Mouse (Mus musculus) embryonic facial prominence, embryonic 12.5 days (tissue): ENCODE measurements at regions not wholly inside any gene's neighbourhood (a gene's known extent, or its start where the extent isn't known, plus 50 kb on each side); places are given as distances from the start of the nearest gene placed in this dataset.

Source experiments
- ATAC-seq: fragments of 200-750 bp; cut with Nextera tagmentation; 2 replicates; pipeline ENCODE4 v1.8.0; 2017; ENCODE audit not compliant: insufficient number of reproducible peaks, insufficient read depth, low FRiP score, low TSS enrichment
- H3K27ac ChIP-seq: fragments of 300-500 bp; sonication (generic); 2 replicates; pipeline ENCODE4 v1.5.1; 2016; ENCODE audit warnings: mild to moderate bottlenecking
- H3K27me3 ChIP-seq: fragments of 300-500 bp; sonication (generic); 2 replicates; pipeline ENCODE4 v1.6.1; 2016; ENCODE audit warnings: mild to moderate bottlenecking, moderate library complexity
- H3K36me3 ChIP-seq: fragments of 300-500 bp; sonication (generic); 2 replicates; pipeline ENCODE4 v1.6.1; 2016; ENCODE audit warnings: mild to moderate bottlenecking
- H3K4me1 ChIP-seq: fragments of 300-500 bp; sonication (generic); 2 replicates; pipeline ENCODE4 v1.6.1; 2016
- H3K4me2 ChIP-seq: fragments of 300-500 bp; sonication (generic); replicated peaks from 2 replicates; pipeline ENCODE4 v1.6.1; 2016; ENCODE audit warnings: mild to moderate bottlenecking, moderate library complexity
- H3K4me3 ChIP-seq: fragments of 300-500 bp; sonication (generic); 2 replicates; pipeline ENCODE4 v1.5.1; 2016; ENCODE audit warnings: mild to moderate bottlenecking
- H3K9ac ChIP-seq: fragments of 300-500 bp; sonication (generic); 2 replicates; pipeline ENCODE4 v1.6.1; 2016; ENCODE audit warnings: mild to moderate bottlenecking, moderate library complexity
- H3K9me3 ChIP-seq: fragments of 300-500 bp; sonication (generic); 2 replicates; pipeline ENCODE4 v1.6.1; 2016; ENCODE audit warnings: mild to moderate bottlenecking, moderate library complexity
- WGBS: fragments of 180-500 bp; shearing (Covaris S2); methylation state at CpG from one replicate; pipeline ENCODE4 v1.1.7; 2016; 5-methylcytosine and 5-hydroxymethylcytosine counted together

DNA sequence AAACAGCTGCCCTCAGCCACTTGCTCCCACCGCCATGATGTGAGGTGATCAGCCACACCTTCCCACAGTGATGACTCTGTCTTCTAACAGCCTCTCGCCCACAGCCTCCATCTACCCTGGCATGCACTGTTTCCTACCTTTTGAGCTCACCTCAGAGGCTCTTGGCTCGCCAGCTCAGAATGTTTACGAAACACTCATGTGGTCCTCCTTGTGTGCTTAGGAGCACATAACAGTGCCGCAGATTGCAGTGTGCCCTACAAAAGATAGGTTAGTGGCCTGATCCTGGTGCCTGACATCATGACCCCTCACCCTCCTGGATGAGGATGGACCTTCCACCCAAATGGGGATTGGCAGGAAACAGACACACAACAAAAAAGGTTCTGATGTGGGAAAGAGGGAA is 134.3 kb upstream of the Irf2bp2 start:
- H3K9ac ChIP-seq: no peak overlapping the region
- WGBS: 90% methylated on average over 5 of the region's 5 CpGs
- no peak overlapping the region for H3K27ac ChIP-seq
- H3K36me3 ChIP-seq: no peaks in the 10 kb centered on the region
- ATAC-seq: no peak
- H3K4me1 ChIP-seq: peaks cover 10% of the 10 kb centered on the region; the same call in 1 of the 2 replicates
- H3K4me3 ChIP-seq: no peak overlapping the region
- H3K9me3 ChIP-seq: no peaks in the 10 kb centered on the region
- no peaks in the 10 kb centered on the region for H3K27me3 ChIP-seq
- H3K4me2 ChIP-seq: no peak overlapping the region

GRCm38 (mm10) chr8:126727068-126727467 is 133.3 kb upstream of the Irf2bp2 start:
- H3K9me3 ChIP-seq: no peaks in the 10 kb centered on the region
- H3K36me3 ChIP-seq: no peaks in the 10 kb centered on the region
- H3K27ac ChIP-seq: no peak overlapping the region
- H3K9ac ChIP-seq: no peak overlapping the region
- no peak overlapping the region for H3K4me2 ChIP-seq
- no peaks in the 10 kb centered on the region for H3K27me3 ChIP-seq
- no peaks in the 10 kb centered on the region for H3K4me1 ChIP-seq
- WGBS: 92% methylated on average over 2 of the region's 2 CpGs
- ATAC-seq: no peak
- no peak overlapping the region for H3K4me3 ChIP-seq

- H3K4me1 ChIP-seq: no peaks in the 10 kb centered on the region
- no peak overlapping the region for H3K4me2 ChIP-seq
- H3K9me3 ChIP-seq: no peaks in the 10 kb centered on the region
- no peak overlapping the region for H3K27ac ChIP-seq
- 87% methylated on average over 9 of the region's 9 CpGs for WGBS
- no peaks in the 10 kb centered on the region for H3K27me3 ChIP-seq
- H3K36me3 ChIP-seq: no peaks in the 10 kb centered on the region
- H3K4me3 ChIP-seq: no peak overlapping the region
- H3K9ac ChIP-seq: no peak overlapping the region
- no peak for ATAC-seq
Measured at GRCm38 (mm10) chr8:126723259-126724122, 129.7 kb upstream of the Irf2bp2 start.

DNA sequence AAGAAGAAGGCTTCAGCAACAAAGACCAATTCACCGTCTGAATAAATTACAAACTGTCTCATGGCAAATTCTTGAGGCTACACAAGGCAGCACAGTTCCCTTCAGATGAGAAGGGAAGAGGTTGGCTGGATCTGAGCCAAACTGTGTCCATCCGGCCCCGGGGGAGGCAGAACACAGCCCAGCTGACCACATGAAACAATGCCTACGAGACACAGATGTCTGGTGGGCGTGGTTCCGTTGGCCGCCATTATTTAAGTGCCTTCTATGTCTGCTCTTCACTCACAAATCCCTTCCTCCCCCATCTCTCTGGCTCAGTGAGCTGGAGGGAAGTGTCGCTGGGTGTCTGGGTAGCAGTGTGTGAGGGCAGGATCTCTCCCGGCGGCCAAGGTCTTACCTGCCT is 127.8 kb upstream of the Irf2bp2 start:
- H3K4me3 ChIP-seq: no peak overlapping the region
- no peaks in the 10 kb centered on the region for H3K4me1 ChIP-seq
- no peaks in the 10 kb centered on the region for H3K36me3 ChIP-seq
- no peak for ATAC-seq
- no peaks in the 10 kb centered on the region for H3K27me3 ChIP-seq
- H3K27ac ChIP-seq: no peak overlapping the region
- WGBS: 69% methylated on average over 10 of the region's 10 CpGs
- no peak overlapping the region for H3K4me2 ChIP-seq
- no peak overlapping the region for H3K9ac ChIP-seq
- H3K9me3 ChIP-seq: no peaks in the 10 kb centered on the region

- 92% methylated on average over 4 of the region's 4 CpGs for WGBS
- Histone ChIP-seq H3K36me3 (no peaks in the 10 kb centered on the region), H3K4me1 (no peaks in the 10 kb centered on the region), H3K27ac (no peak overlapping the region), H3K9ac (no peak overlapping the region), H3K9me3 (no peaks in the 10 kb centered on the region), H3K4me2 (no peak overlapping the region), H3K4me3 (no peak overlapping the region), H3K27me3 (no peaks in the 10 kb centered on the region)
- no peak for ATAC-seq
Measured at GRCm38 (mm10) chr8:126720473-126721145, 126.8 kb upstream of the Irf2bp2 start.

GRCm38 (mm10) chr8:126719748-126720147 is 126.0 kb upstream of the Irf2bp2 start:
- Histone ChIP-seq H3K36me3 (no peaks in the 10 kb centered on the region), H3K27ac (no peak overlapping the region), H3K4me2 (no peak overlapping the region), H3K9me3 (no peaks in the 10 kb centered on the region), H3K9ac (no peak overlapping the region), H3K27me3 (no peaks in the 10 kb centered on the region), H3K4me3 (no peak overlapping the region), H3K4me1 (no peaks in the 10 kb centered on the region)
- WGBS: 77% methylated on average over 2 of the region's 2 CpGs
- ATAC-seq: no peak

DNA sequence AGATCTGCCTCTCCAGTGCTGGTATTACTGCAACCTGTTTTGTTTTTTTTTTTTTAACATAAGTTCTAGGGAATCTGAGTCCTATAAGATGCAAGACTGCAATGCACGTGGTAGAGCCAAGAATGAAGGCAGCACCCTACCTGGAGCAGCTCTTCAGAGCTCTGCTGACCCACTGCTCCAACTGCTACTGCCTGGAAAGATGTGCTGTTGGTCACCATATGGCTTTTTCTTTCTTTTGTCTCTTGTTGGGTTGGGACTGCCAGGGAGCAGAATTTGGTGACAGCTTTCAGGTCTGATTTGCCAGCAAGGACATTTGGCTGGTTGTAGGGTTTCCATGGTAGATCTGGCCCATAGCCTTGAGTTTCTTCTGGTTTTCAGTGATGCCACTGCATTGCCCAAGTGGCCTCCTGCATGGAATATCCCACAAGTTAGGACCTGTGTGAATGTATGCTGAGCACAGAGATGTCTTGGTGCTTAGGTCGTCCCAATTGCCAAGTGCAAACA is 123.9 kb upstream of the Irf2bp2 start:
- 75% methylated on average over 2 of the region's 2 CpGs for WGBS
- ATAC-seq: no peak
- H3K27ac ChIP-seq: no peak overlapping the region
- H3K9me3 ChIP-seq: no peaks in the 10 kb centered on the region
- H3K9ac ChIP-seq: no peak overlapping the region
- no peaks in the 10 kb centered on the region for H3K27me3 ChIP-seq
- H3K4me1 ChIP-seq: peaks cover 6% of the 10 kb centered on the region; the same call in 1 of the 2 replicates
- no peak overlapping the region for H3K4me2 ChIP-seq
- no peaks in the 10 kb centered on the region for H3K36me3 ChIP-seq
- H3K4me3 ChIP-seq: no peak overlapping the region

DNA sequence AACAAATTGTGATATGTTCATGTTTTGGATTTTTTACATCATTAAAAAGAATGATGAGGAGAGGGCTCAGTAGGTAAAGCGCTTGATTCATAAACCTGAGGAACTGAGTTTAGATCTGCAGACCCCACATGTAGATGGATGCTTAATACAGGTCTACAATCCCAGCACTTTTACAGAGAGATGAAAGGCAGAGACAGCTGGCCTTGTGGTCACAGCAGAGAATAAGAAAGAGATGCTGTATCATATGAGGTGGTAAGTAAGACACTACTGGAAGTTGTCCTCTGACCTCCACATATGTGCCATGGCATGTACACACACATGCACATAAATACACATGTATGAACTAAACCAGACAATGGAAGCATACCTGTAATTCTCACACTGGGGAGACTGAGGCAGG is 121.9 kb upstream of the Irf2bp2 start:
- 96% methylated on average over 1 of the region's 1 CpGs for WGBS
- H3K27me3 ChIP-seq: no peaks in the 10 kb centered on the region
- H3K4me3 ChIP-seq: no peak overlapping the region
- H3K4me1 ChIP-seq: peaks cover 13% of the 10 kb centered on the region
- H3K4me2 ChIP-seq: no peak overlapping the region
- H3K9ac ChIP-seq: no peak overlapping the region
- no peaks in the 10 kb centered on the region for H3K36me3 ChIP-seq
- ATAC-seq: no peak
- H3K27ac ChIP-seq: no peak overlapping the region
- no peaks in the 10 kb centered on the region for H3K9me3 ChIP-seq

DNA sequence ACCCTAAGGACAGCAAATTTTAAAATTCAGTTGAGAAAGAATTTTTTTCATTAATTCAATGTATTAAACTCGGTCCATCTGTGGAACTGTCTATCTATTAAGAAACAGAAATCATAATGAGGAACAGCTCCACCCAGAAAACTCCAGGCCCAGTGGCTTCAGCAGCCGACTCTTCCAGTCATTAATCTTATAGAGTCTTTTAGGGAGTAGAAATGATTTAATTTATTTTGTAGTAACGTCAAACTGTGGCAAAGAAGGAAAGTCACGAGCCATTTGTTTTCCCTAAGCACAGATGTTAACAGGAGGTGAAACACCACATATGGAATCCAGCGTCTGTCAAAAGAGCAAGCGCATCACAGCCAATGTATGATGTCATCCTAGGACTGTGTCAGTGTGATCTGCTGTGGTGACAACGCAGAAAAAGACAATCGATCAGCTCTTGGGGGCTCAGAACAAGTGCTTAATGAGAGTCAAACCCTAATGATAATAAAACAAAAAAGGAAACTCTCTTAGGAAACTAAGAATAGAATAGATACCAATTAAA is 119.9 kb upstream of the Irf2bp2 start:
- 45% methylated on average over 8 of the region's 8 CpGs for WGBS
- no peak for ATAC-seq
- no peaks in the 10 kb centered on the region for H3K27me3 ChIP-seq

GRCm38 (mm10) chr8:126713181-126713580 is 119.4 kb upstream of the Irf2bp2 start:
- no peaks in the 10 kb centered on the region for H3K27me3 ChIP-seq
- no peak overlapping the region for H3K4me2 ChIP-seq
- no peak for ATAC-seq
- no peak overlapping the region for H3K4me3 ChIP-seq
- no peak overlapping the region for H3K27ac ChIP-seq
- H3K4me1 ChIP-seq: peaks cover 14% of the 10 kb centered on the region
- 32% methylated on average over 4 of the region's 4 CpGs for WGBS
- no peaks in the 10 kb centered on the region for H3K36me3 ChIP-seq
- no peaks in the 10 kb centered on the region for H3K9me3 ChIP-seq
- no peak overlapping the region for H3K9ac ChIP-seq

More for the DNA sequence above, 119.9 kb upstream of the Irf2bp2 start:
- no peak overlapping the region for H3K4me2 ChIP-seq
- no peak overlapping the region for H3K9ac ChIP-seq
- H3K4me3 ChIP-seq: no peak overlapping the region
- H3K36me3 ChIP-seq: no peaks in the 10 kb centered on the region
- H3K4me1 ChIP-seq: peaks cover 13% of the 10 kb centered on the region
- no peak overlapping the region for H3K27ac ChIP-seq
- no peaks in the 10 kb centered on the region for H3K9me3 ChIP-seq

GRCm38 (mm10) chr8:126712749-126713148 is 119.0 kb upstream of the Irf2bp2 start:
- Histone ChIP-seq H3K4me1 (peaks cover 18% of the 10 kb centered on the region), H3K4me2 (no peak overlapping the region), H3K9ac (no peak overlapping the region), H3K27me3 (no peaks in the 10 kb centered on the region), H3K9me3 (no peaks in the 10 kb centered on the region), H3K27ac (0 out of 2 replicates have a peak overlapping the region, but pooled peaks have one; percentile 37), H3K36me3 (no peaks in the 10 kb centered on the region), H3K4me3 (no peak overlapping the region)
- WGBS: 44% methylated on average over 6 of the region's 6 CpGs
- ATAC-seq: no peak

GRCm38 (mm10) chr8:126708956-126709355 is 115.2 kb upstream of the Irf2bp2 start:
- Histone ChIP-seq H3K9ac (no peak overlapping the region), H3K27ac (no peak overlapping the region), H3K27me3 (no peaks in the 10 kb centered on the region), H3K9me3 (no peaks in the 10 kb centered on the region), H3K4me3 (no peak overlapping the region), H3K36me3 (no peaks in the 10 kb centered on the region), H3K4me2 (no peak overlapping the region), H3K4me1 (peaks cover 26% of the 10 kb centered on the region)
- ATAC-seq: no peak
- WGBS: 67% methylated on average over 2 of the region's 2 CpGs
